Mouse (Mus musculus) neural tube, embryonic 14.5 days (tissue): ENCODE data around the gene Map4k1. TPM values are rescaled to one million over a fixed set of nuclear protein-coding genes. Genes with fewer than 3 reads are reported as not detected.
A peak's percentile ranks its signal among the peaks of the same experiment; 100 is the strongest.

Experiments
- ATAC-seq: fragments of 200-750 bp; cut with Nextera tagmentation; 2 replicates; pipeline ENCODE4 v1.8.0; 2017; ENCODE audit warnings: low read depth, mild to moderate bottlenecking, moderate TSS enrichment, moderate library complexity
- H3K27ac ChIP-seq: fragments of 300-500 bp; sonication (generic); 2 replicates; pipeline ENCODE4 v1.5.1; 2014; ENCODE audit warnings: low read depth, mild to moderate bottlenecking, control low read depth, low read length, moderate library complexity, mixed read lengths
- H3K27me3 ChIP-seq: fragments of 300-500 bp; sonication (generic); 2 replicates; pipeline ENCODE4 v1.6.1; 2014; ENCODE audit warnings: low read length; ENCODE audit not compliant: control insufficient read depth, insufficient read depth
- H3K36me3 ChIP-seq: fragments of 300-500 bp; sonication (generic); 2 replicates; pipeline ENCODE4 v1.6.1; 2014; ENCODE audit warnings: low read length, mixed read lengths; ENCODE audit not compliant: control insufficient read depth, insufficient read depth
- H3K4me1 ChIP-seq: fragments of 300-500 bp; sonication (generic); 2 replicates; pipeline ENCODE4 v1.6.1; 2014; ENCODE audit warnings: low read length; ENCODE audit not compliant: control insufficient read depth, insufficient read depth
- H3K4me2 ChIP-seq: fragments of 300-500 bp; sonication (generic); 2 replicates; pipeline ENCODE4 v1.6.1; 2014; ENCODE audit warnings: mild to moderate bottlenecking, low read depth, low read length, control low read depth
- H3K4me3 ChIP-seq: fragments of 300-500 bp; sonication (generic); 2 replicates; pipeline ENCODE4 v1.5.1; 2014; ENCODE audit warnings: low read depth, low read length, control low read depth, mixed read lengths
- H3K9ac ChIP-seq: fragments of 300-500 bp; sonication (generic); replicated peaks from 2 replicates; pipeline ENCODE4 v1.6.1; 2014; ENCODE audit warnings: low read depth, mild to moderate bottlenecking, control low read depth, low read length, mixed read lengths
- H3K9me3 ChIP-seq: fragments of 300-500 bp; sonication (generic); 2 replicates; pipeline ENCODE4 v1.6.1; 2016; ENCODE audit warnings: low read length; ENCODE audit not compliant: control insufficient read depth
- WGBS: fragments of 180-500 bp; shearing (Covaris S2); extraction: QIAGEN DNeasy Blood & Tissue Kit; methylation state at CpG from one replicate; pipeline ENCODE4 v1.1.7; 2014; 5-methylcytosine and 5-hydroxymethylcytosine counted together
- polyA plus RNA-seq: library from polyadenylated mRNA; unstranded; fragments of >200 nt; fragmentation: Nextera tagmentation; extraction: Ambion mirVana; gene quantifications from 2 replicates; pipeline ENCODE4 v1.2.1, GENCODE M21; 2014

Gene Map4k1
- polyA plus RNA-seq, 1 experiment from 2014 or later: 7.8 TPM

DNA sequence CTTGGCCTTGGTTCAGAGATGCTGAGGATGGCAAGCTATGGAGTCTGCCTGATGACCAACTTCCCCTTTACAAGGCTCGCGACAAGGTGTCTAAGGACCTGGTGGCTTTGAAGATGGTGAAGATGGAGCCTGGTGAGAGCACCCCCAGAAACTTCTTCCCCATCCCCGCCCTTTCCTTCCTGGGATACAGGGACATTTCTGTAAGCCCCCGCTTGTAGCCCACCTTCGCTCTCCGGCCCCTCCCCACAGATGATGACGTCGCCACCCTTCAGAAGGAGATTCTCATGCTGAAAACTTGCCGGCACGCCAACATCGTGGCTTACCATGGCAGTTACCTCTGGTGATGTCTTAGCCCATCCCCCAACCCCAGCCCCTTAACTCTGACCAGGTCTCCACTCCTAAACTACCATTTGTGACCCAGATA, 1.3 kb downstream of the Map4k1 start:
- Histone ChIP-seq H3K9ac (no peak overlapping the region), H3K4me2 (no peak overlapping the region)

DNA sequence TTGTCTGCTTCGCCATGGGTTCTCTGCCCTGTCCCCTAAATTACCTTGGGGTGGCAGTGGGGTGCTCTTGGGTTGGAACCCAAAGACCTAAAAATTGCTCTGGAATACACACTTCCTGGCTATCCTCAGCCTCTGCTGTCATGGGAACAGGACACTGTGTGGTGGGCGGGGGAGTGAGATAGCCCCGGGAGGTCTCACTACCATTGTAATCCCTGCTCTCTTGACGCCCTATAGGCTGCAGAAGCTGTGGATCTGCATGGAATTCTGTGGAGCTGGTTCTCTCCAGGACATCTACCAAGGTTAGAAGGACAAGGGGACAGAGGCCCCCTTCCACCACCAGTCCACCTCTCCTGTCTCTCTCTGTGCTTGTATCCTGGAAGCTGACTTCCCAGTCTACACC, 2.0 kb downstream of the Map4k1 start:
- Histone ChIP-seq H3K4me2 (no peak overlapping the region), H3K9ac (no peak overlapping the region), H3K27ac (no peak overlapping the region), H3K27me3 (no peaks in the 10 kb centered on the region), H3K4me1 (peaks cover 9% of the 10 kb centered on the region; the same call in 1 of the 2 replicates), H3K9me3 (no peaks in the 10 kb centered on the region), H3K36me3 (no peaks in the 10 kb centered on the region), H3K4me3 (no peak overlapping the region)
- ATAC-seq: no peak
- WGBS: 81% methylated on average over 4 of the region's 4 CpGs

More for the DNA sequence above, 1.3 kb downstream of the Map4k1 start:
- no peak overlapping the region for H3K4me3 ChIP-seq
- no peak for ATAC-seq
- no peak overlapping the region for H3K27ac ChIP-seq
- no peaks in the 10 kb centered on the region for H3K27me3 ChIP-seq
- peaks cover 9% of the 10 kb centered on the region; the same call in 1 of the 2 replicates for H3K4me1 ChIP-seq
- WGBS: 82% methylated on average over 11 of the region's 11 CpGs
- H3K36me3 ChIP-seq: 0 out of 2 replicates have a peak, but pooled peaks cover 3% of the 10 kb centered on the region
- no peaks in the 10 kb centered on the region for H3K9me3 ChIP-seq

DNA sequence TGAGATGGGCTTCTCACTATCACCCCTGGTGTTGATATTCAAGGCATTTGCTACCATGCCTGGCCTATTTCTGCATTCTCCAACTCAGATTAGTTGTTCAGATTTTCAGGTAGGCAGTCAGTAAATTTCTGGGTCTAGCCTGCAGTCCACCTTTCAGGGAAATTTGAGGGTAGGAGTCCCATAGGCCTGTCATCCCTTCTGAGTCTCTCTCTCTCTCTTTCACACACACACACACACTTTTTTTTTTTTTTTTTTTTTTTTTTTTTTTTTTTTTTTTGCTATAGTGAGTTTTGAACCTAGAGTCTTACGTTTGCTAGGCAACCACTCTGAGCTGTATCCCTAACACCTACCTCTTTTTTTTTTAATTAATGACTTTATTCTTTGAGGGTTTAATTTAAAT, 2.6 kb downstream of the Map4k1 start:
- no peaks in the 10 kb centered on the region for H3K36me3 ChIP-seq
- H3K4me1 ChIP-seq: peaks cover 9% of the 10 kb centered on the region; the same call in 1 of the 2 replicates
- H3K27me3 ChIP-seq: no peaks in the 10 kb centered on the region
- 78% methylated on average over 1 of the region's 1 CpGs for WGBS
- ATAC-seq: no peak
- no peak overlapping the region for H3K4me3 ChIP-seq
- H3K9ac ChIP-seq: no peak overlapping the region
- H3K9me3 ChIP-seq: no peaks in the 10 kb centered on the region
- no peak overlapping the region for H3K27ac ChIP-seq
- H3K4me2 ChIP-seq: no peak overlapping the region

DNA sequence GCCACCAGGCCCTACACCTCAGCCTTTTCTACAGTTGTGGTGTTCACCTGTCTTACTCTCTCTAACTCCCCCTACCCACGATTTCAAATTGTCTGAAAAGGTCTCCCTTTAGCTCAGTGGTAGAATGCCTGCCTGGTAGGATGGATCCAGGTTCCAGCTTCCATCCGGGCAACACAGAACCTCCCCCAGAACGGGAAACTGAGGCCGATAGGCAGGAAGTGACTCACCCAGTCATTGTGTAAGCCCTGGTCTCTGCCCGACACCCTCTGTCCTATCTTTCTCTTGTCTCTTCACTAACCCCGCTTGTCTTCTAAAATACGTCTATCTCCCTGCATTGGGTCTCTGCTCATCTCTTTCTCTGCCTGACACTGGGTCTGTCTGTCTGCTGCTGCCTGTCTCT, 3.4 kb downstream of the Map4k1 start:
- peaks cover 9% of the 10 kb centered on the region; the same call in 1 of the 2 replicates for H3K4me1 ChIP-seq
- H3K9ac ChIP-seq: no peak overlapping the region
- no peak overlapping the region for H3K4me3 ChIP-seq
- H3K36me3 ChIP-seq: no peaks in the 10 kb centered on the region
- no peak overlapping the region for H3K4me2 ChIP-seq
- H3K9me3 ChIP-seq: no peaks in the 10 kb centered on the region
- no peak overlapping the region for H3K27ac ChIP-seq
- H3K27me3 ChIP-seq: no peaks in the 10 kb centered on the region
- WGBS: 87% methylated on average over 7 of the region's 7 CpGs
- ATAC-seq: no peak

- Histone ChIP-seq H3K4me1 (no peaks in the 10 kb centered on the region), H3K27me3 (no peaks in the 10 kb centered on the region), H3K27ac (no peak overlapping the region), H3K36me3 (no peaks in the 10 kb centered on the region), H3K9me3 (no peaks in the 10 kb centered on the region), H3K4me2 (no peak overlapping the region), H3K9ac (no peak overlapping the region), H3K4me3 (no peak overlapping the region)
- 64% methylated on average over 14 of the region's 14 CpGs for WGBS
- ATAC-seq: no peak
Measured at GRCm38 (mm10) chr7:28990766-28991273, 9.0 kb downstream of the Map4k1 start.

DNA sequence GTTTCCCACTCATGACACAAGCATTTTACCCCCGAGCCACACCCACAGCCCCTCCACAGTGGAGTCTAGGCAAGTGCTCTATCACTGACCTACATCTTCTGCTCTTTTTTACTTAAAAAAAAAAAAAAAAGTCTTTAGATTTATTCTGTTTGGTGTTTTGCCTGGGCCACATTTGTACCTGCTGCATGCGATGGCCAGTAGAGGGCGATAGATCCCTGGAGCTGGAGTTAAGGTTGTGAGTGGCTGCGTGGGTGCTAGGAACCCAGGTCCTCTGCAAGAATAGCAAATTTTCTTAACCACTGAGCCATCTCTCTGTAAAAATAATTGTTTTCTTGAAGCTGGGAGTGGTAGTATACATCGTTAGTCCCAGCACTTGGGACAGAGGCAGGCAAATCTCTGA, 9.8 kb downstream of the Map4k1 start:
- Histone ChIP-seq H3K9ac (no peak overlapping the region), H3K4me2 (no peak overlapping the region), H3K27me3 (no peaks in the 10 kb centered on the region), H3K36me3 (no peaks in the 10 kb centered on the region), H3K4me1 (no peaks in the 10 kb centered on the region), H3K4me3 (no peak overlapping the region), H3K27ac (no peak overlapping the region), H3K9me3 (no peaks in the 10 kb centered on the region)
- ATAC-seq: no peak
- 63% methylated on average over 5 of the region's 5 CpGs for WGBS

- no peak overlapping the region for H3K4me3 ChIP-seq
- no peaks in the 10 kb centered on the region for H3K27me3 ChIP-seq
- WGBS: 85% methylated on average over 3 of the region's 3 CpGs
- H3K27ac ChIP-seq: no peak overlapping the region
- H3K9me3 ChIP-seq: no peaks in the 10 kb centered on the region
- ATAC-seq: no peak
- H3K9ac ChIP-seq: no peak overlapping the region
- H3K4me2 ChIP-seq: no peak overlapping the region
- no peaks in the 10 kb centered on the region for H3K36me3 ChIP-seq
- H3K4me1 ChIP-seq: no peaks in the 10 kb centered on the region
Measured at GRCm38 (mm10) chr7:28992997-28993396, 11.1 kb downstream of the Map4k1 start.

DNA sequence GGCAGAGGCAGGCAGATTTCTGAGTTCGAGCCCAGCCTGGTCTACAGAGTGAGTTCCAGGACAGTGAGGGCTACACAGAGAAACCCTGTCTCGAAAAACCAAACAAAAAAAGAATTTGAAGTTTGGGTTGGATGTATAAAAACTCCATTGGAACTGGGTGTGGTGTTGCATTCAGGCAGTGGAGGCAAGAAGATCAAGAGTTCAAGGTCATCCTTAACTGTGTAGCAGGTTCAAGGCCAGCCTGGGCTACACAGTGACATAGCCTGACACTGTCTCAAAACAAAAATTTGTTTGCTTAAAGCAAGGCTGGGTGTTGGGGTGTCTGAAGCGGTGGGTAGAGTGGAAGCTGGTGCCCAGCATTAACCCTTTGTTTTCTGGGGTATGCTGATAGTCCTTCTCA, 11.6 kb downstream of the Map4k1 start:
- Histone ChIP-seq H3K27me3 (no peaks in the 10 kb centered on the region), H3K4me2 (no peak overlapping the region), H3K4me1 (no peaks in the 10 kb centered on the region), H3K9me3 (no peaks in the 10 kb centered on the region), H3K4me3 (no peak overlapping the region), H3K36me3 (no peaks in the 10 kb centered on the region), H3K9ac (no peak overlapping the region), H3K27ac (no peak overlapping the region)
- 79% methylated on average over 3 of the region's 3 CpGs for WGBS
- ATAC-seq: no peak

DNA sequence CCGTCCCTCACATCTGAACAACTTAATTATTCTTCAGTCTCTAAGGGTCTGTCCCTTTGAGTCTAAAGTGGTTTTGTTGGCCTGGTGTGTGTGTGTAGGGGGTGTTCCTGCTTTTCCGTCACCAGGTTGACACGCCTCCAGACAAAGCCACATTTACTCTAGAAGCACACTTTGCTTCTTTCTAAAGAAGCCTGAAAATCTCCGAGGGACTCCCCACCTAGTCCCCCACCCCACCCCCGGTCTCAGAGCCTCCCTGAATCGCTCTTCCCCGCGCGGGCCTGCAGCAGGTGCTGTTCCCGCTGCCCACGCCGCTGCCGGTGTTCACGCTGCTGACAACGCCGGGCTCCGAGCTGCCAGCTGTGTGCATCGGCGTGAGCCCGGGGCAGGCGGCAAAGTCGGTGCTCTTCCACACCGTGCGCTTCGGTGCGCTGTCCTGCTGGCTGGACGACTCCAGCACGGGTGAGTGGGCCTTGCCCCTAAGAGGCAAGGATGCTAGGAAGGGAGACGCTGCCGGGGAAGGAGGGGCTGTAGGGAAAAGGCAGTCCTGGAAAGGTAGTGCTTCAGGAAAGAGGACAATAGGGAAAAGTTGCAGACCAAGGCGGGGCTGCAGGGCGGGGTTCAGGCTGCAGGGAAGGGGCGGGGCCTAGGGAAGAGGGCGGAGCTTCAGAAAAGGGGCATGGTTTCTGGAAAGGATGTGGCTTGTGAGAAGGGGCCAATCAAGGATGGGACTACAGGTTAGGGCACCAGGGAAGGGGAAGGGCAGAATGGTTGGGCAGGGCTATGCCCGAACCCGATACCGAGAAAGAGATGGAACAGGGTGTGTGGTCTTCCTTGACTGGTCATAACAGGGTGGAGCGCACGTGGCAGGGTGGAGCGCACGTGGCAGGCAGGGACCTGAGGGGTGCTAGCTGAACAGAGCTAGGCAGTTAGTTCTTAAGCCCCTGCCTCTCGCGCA, 19.1 kb downstream of the Map4k1 start:
- peak overlapping the region; percentile 60; the same call in 1 of the 2 replicates for H3K27ac ChIP-seq
- 0 out of 2 replicates have a peak, but pooled peaks cover 3% of the 10 kb centered on the region for H3K4me1 ChIP-seq
- no peaks in the 10 kb centered on the region for H3K27me3 ChIP-seq
- H3K4me3 ChIP-seq: peak overlapping the region; percentile 41
- H3K4me2 ChIP-seq: peak overlapping the region; percentile 84
- peak overlapping the region; percentile 65 for H3K9ac ChIP-seq
- H3K9me3 ChIP-seq: no peaks in the 10 kb centered on the region
- peak; percentile 81; the same call in 1 of the 2 replicates for ATAC-seq
- 5% methylated on average over 43 of the region's 43 CpGs for WGBS
- no peaks in the 10 kb centered on the region for H3K36me3 ChIP-seq
